Mouse (Mus musculus) cortical plate, adult 2 months (tissue): ENCODE measurements at regions not wholly inside any gene's neighbourhood (a gene's known extent, or its start where the extent isn't known, plus 50 kb on each side); places are given as distances from the start of the nearest gene placed in this dataset.

Experiments used
- CTCF ChIP-seq: fragments of 200-500 bp; IDR thresholded peaks from 2 replicates; pipeline ENCODE4 v1.5.1; 2011; ENCODE audit warnings: mild to moderate bottlenecking, control low read depth, low read length; ENCODE audit not compliant: insufficient read depth; ENCODE audit errors: extremely low read depth
- POLR2A ChIP-seq: fragments of 200-500 bp; IDR thresholded peaks from 2 replicates; pipeline ENCODE4 v1.6.1; 2011; ENCODE audit warnings: mild to moderate bottlenecking, low read length, control low read depth; ENCODE audit not compliant: insufficient read depth; ENCODE audit errors: extremely low read depth

GRCm38 (mm10) chr17:48595418-48595963 lies 140.8 kb downstream of the Unc5cl start:
- TF ChIP-seq POLR2A = no peak
- peak; percentile 24 for TF ChIP-seq CTCF
